Mouse (Mus musculus) testis, adult 2 months (tissue): ENCODE results near the gene Ghitm.

Source experiments
- CTCF ChIP-seq: fragments of 200-500 bp; IDR thresholded peaks from 2 replicates; pipeline ENCODE4 v1.5.1; 2012; ENCODE audit warnings: low read depth, mild to moderate bottlenecking, inconsistent platforms, low read length, moderate library complexity; ENCODE audit not compliant: control insufficient read depth, insufficient read depth, insufficient replicate concordance
- POLR2A ChIP-seq: fragments of 200-500 bp; IDR thresholded peaks from 2 replicates; pipeline ENCODE4 v1.6.1; 2012; ENCODE audit warnings: low read depth, mild to moderate bottlenecking, inconsistent platforms, low read length, moderate library complexity; ENCODE audit not compliant: control insufficient read depth

DNA sequence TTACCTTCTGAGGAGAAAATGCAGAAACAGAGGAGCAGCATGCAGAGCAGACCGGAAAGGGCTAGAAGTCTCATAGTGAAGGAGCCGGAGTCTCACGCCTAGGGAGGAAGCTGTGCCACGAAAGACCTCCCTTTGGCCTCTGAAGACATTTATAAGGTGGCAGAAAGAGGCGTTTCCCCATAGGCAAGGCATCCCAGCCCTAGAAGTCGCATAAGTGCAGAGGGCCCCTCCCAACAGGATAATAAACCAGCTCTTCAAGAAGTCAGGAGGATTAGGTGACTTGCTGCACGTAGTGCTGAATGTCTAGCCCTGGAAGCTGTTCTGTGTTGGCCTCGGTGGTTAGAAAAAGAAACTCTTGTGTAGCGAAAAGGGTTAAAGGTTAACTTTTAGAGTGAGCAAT is 25.1 kb downstream of the Ghitm start:
- TF ChIP-seq CTCF (no peak), POLR2A (no peak)
